Mouse (Mus musculus) cortical plate, adult 2 months (tissue): Measurements from ENCODE around the gene Syf2. TPM values are rescaled to one million over a fixed set of nuclear protein-coding genes. Genes with fewer than 3 reads are reported as not detected.

Experiments
- H3K27ac ChIP-seq: fragments of 200-500 bp; 2 replicates; pipeline ENCODE4 v1.5.1; 2012; ENCODE audit warnings: low read length, control low read depth, inconsistent platforms; ENCODE audit not compliant: insufficient read depth
- H3K4me1 ChIP-seq: fragments of 200-500 bp; 2 replicates; pipeline ENCODE4 v1.6.1; 2011; ENCODE audit warnings: low read length; ENCODE audit not compliant: control insufficient read depth, insufficient read depth
- H3K4me3 ChIP-seq: fragments of 200-500 bp; 2 replicates; pipeline ENCODE4 v1.5.1; 2011; ENCODE audit warnings: mild to moderate bottlenecking, low read length, control low read depth; ENCODE audit not compliant: insufficient read depth
- CTCF ChIP-seq: fragments of 200-500 bp; IDR thresholded peaks from 2 replicates; pipeline ENCODE4 v1.5.1; 2011; ENCODE audit warnings: mild to moderate bottlenecking, control low read depth, low read length; ENCODE audit not compliant: insufficient read depth; ENCODE audit errors: extremely low read depth
- POLR2A ChIP-seq: fragments of 200-500 bp; IDR thresholded peaks from 2 replicates; pipeline ENCODE4 v1.6.1; 2011; ENCODE audit warnings: mild to moderate bottlenecking, low read length, control low read depth; ENCODE audit not compliant: insufficient read depth; ENCODE audit errors: extremely low read depth
- polyA plus RNA-seq: library from polyadenylated mRNA; depleted of rRNA; stranded (reverse); fragments of >200 nt; gene quantifications from 2 replicates; pipeline ENCODE4 v1.2.3, GENCODE M21; 2012; rRNA removed

Syf2 gene
- polyA plus RNA-seq, 1 experiment = 79.4 TPM

GRCm38 (mm10) chr4:134985626-134986335 lies 55.1 kb downstream of the Syf2 start:
- Histone ChIP-seq H3K4me3 (no peak overlapping the region), H3K27ac (no peak overlapping the region), H3K4me1 (no peaks in the 10 kb centered on the region)
- TF ChIP-seq CTCF (no peak), POLR2A (no peak)

- no peak overlapping the region for H3K27ac ChIP-seq
Observed at GRCm38 (mm10) chr4:134986336-134986635, 55.6 kb downstream of the Syf2 start.

GRCm38 (mm10) chr4:134986963-134987362 lies 56.3 kb downstream of the Syf2 start:
- TF ChIP-seq POLR2A (no peak), CTCF (no peak)

More at GRCm38 (mm10) chr4:134986336-134986635, 55.6 kb downstream of the Syf2 start:
- Histone ChIP-seq H3K4me1 (no peaks in the 10 kb centered on the region), H3K4me3 (no peak overlapping the region)
- TF ChIP-seq CTCF (no peak), POLR2A (no peak)

More at GRCm38 (mm10) chr4:134986963-134987362, 56.3 kb downstream of the Syf2 start:
- Histone ChIP-seq H3K27ac (no peak overlapping the region), H3K4me3 (no peak overlapping the region), H3K4me1 (no peaks in the 10 kb centered on the region)

Other genes with a start within 250 kb of the Syf2 start
- 18.9 and 20.5 TPM in 2 replicates for gene Man1c1, start 226.6 kb upstream of the Syf2 start, polyA plus RNA-seq
- 3.0 and 3.3 TPM in 2 replicates for gene Ldlrap1, start 162.9 kb upstream of the Syf2 start, polyA plus RNA-seq
- gene Maco1, start 77.6 kb upstream of the Syf2 start, polyA plus RNA-seq = 42.2 and 47.0 TPM in 2 replicates
- gene Rhd, start 66.4 kb upstream of the Syf2 start, polyA plus RNA-seq = 0.06 and 0.11 TPM in 2 replicates
- gene Tmem50a, start 15.9 kb upstream of the Syf2 start, polyA plus RNA-seq = 165 and 171 TPM in 2 replicates
- gene Rsrp1, start 7.3 kb upstream of the Syf2 start, polyA plus RNA-seq = 545 and 625 TPM in 2 replicates
- 0.04 TPM in 1 of 2 replicates, not detected in the other for gene Runx3, start 189.8 kb downstream of the Syf2 start, polyA plus RNA-seq